Mouse (Mus musculus): ENCODE data around the gene Zfp804b. TPM values are rescaled to one million over a fixed set of nuclear protein-coding genes. Genes with fewer than 3 reads are reported as not detected.

The Zfp804b gene
- total and polyA plus RNA-seq, 3 experiments, result not detected

GRCm38 (mm10) chr5:6795396-6795795, 549.2 kb downstream of the Zfp804b start:
- no peaks in the 10 kb centered on the region for H3K36me3 ChIP-seq (replicated peaks in 1 of 2; ENCODE audit: control insufficient read depth in 1 of 2, insufficient read depth in 1 of 2, low read length in 1 of 2)
- dilution Hi-C loops (cut with MboI; ENCODE audit: extremely low pct_ligation_motif_present, extremely low pct_unique_long_range_greater_than_20kb, low sequenced_read_pairs) (no loop called here), in situ Hi-C loops (cut with MboI; ENCODE audit: low pct_ligation_motif_present, low pct_unique_long_range_greater_than_20kb, low sequenced_read_pairs) (no loop called here)
- H3K79me2 ChIP-seq (replicated peaks; ENCODE audit: control insufficient read depth, extremely low read depth, insufficient read depth, poor library complexity, severe bottlenecking), result no peaks in the 10 kb centered on the region
- H3K4me1 ChIP-seq (ENCODE audit: control insufficient read depth in 1 of 2, insufficient read depth in 2 of 2), result peaks cover 0 to 15% of the 10 kb centered on the region in 2 experiments; a peak in 2 of 4 replicates
- H3K27me3 ChIP-seq (replicated peaks), result no peaks in the 10 kb centered on the region
- TF ChIP-seq MAFK (IDR thresholded peaks at IDR 0.05; ENCODE audit: insufficient replicate concordance, low read length) (no peak), ZKSCAN1 (IDR thresholded peaks at IDR 0.05; ENCODE audit: borderline replicate concordance, low read depth, low read length) (no peak), MYC (IDR thresholded peaks at IDR 0.05; ENCODE audit: low read depth, low read length) (no peak), GABPA (IDR thresholded peaks at IDR 0.05; ENCODE audit: insufficient replicate concordance, low read depth, low read length) (no peak), CHD2 (IDR thresholded peaks at IDR 0.05; ENCODE audit: low read length) (no peak), JUN (IDR thresholded peaks at IDR 0.05; ENCODE audit: insufficient read depth, low read depth, low read length) (no peak), NRF1 (IDR thresholded peaks at IDR 0.05; ENCODE audit: low read depth, low read length) (no peak), SIN3A (IDR thresholded peaks at IDR 0.05; ENCODE audit: low read length) (no peak), USF2 (conservative IDR thresholded peaks at IDR 0.05; ENCODE audit: low read depth, low read length) (no peak), SMC3 (IDR thresholded peaks at IDR 0.05; ENCODE audit: low read depth, low read length) (no peak), USF1 (IDR thresholded peaks at IDR 0.05; ENCODE audit: low read depth, low read length) (no peak), MAZ (IDR thresholded peaks at IDR 0.05; ENCODE audit: low read depth, low read length) (no peak), UBTF (IDR thresholded peaks at IDR 0.05; ENCODE audit: low read depth, low read length) (no peak), MXI1 (IDR thresholded peaks at IDR 0.05; ENCODE audit: low read depth, low read length) (no peak), ZMIZ1 (IDR thresholded peaks at IDR 0.05; ENCODE audit: low read depth, low read length) (no peak), TBP (conservative IDR thresholded peaks at IDR 0.05; ENCODE audit: low read depth, low read length) (no peak), CHD1 (IDR thresholded peaks at IDR 0.05; ENCODE audit: low read depth, low read length) (no peak), CTCF (conservative IDR thresholded peaks at IDR 0.05 in 1 of 2, IDR thresholded peaks at IDR 0.05 in 1 of 2; ENCODE audit: low read depth in 2 of 2, low read length in 2 of 2) (no peak)
- no peak for DNase-seq (ENCODE audit: extremely low read depth)
- no peak overlapping the region for H3K4me3 ChIP-seq (replicated peaks in 1 of 3; ENCODE audit: low read depth in 2 of 3, low read length in 2 of 3, poor library complexity in 1 of 3)
- no peak overlapping the region for H3K4me2 ChIP-seq (ENCODE audit: insufficient read depth, low read depth, poor library complexity, severe bottlenecking)
- no peak overlapping the region for H3K27ac ChIP-seq (ENCODE audit: insufficient read depth, low read depth)
- H3K9ac ChIP-seq (ENCODE audit: insufficient read depth, low read depth), result no peak overlapping the region
- H3K9me3 ChIP-seq (replicated peaks; ENCODE audit: low read length), result no peaks in the 10 kb centered on the region

- H3K27ac ChIP-seq (ENCODE audit: insufficient read depth, low read depth), result no peak overlapping the region
- no peaks in the 10 kb centered on the region for H3K9me3 ChIP-seq (replicated peaks; ENCODE audit: low read length)
- H3K9ac ChIP-seq (ENCODE audit: insufficient read depth, low read depth), result no peak overlapping the region
- no peaks in the 10 kb centered on the region for H3K36me3 ChIP-seq (replicated peaks in 1 of 2; ENCODE audit: control insufficient read depth in 1 of 2, insufficient read depth in 1 of 2, low read length in 1 of 2)
- no peak overlapping the region for H3K4me3 ChIP-seq (replicated peaks in 1 of 3; ENCODE audit: low read depth in 2 of 3, low read length in 2 of 3, poor library complexity in 1 of 3)
- no peaks in the 10 kb centered on the region for H3K27me3 ChIP-seq (replicated peaks)
- TF ChIP-seq USF1 (IDR thresholded peaks at IDR 0.05; ENCODE audit: low read depth, low read length) (no peak), HCFC1 (IDR thresholded peaks at IDR 0.05; ENCODE audit: low read depth, low read length) (no peak), MAFK (IDR thresholded peaks at IDR 0.05; ENCODE audit: insufficient replicate concordance, low read length) (no peak), MXI1 (IDR thresholded peaks at IDR 0.05; ENCODE audit: low read depth, low read length) (no peak), ZMIZ1 (IDR thresholded peaks at IDR 0.05; ENCODE audit: low read depth, low read length) (no peak), CHD1 (IDR thresholded peaks at IDR 0.05; ENCODE audit: low read depth, low read length) (no peak), EP300 (IDR thresholded peaks at IDR 0.05; ENCODE audit: low read length) (no peak), POLR2AphosphoS2 (IDR thresholded peaks at IDR 0.05; ENCODE audit: low read depth, low read length) (no peak), ZNF384 (IDR thresholded peaks at IDR 0.05; ENCODE audit: low read depth, low read length) (no peak), PAX5 (IDR thresholded peaks at IDR 0.05; ENCODE audit: low read length) (no peak), GABPA (IDR thresholded peaks at IDR 0.05; ENCODE audit: insufficient replicate concordance, low read depth, low read length) (no peak), JUN (IDR thresholded peaks at IDR 0.05; ENCODE audit: insufficient read depth, low read depth, low read length) (no peak), RAD21 (IDR thresholded peaks at IDR 0.05; ENCODE audit: low read depth, low read length) (no peak)
- dilution Hi-C loops (cut with MboI; ENCODE audit: extremely low pct_ligation_motif_present, extremely low pct_unique_long_range_greater_than_20kb, low sequenced_read_pairs) (no loop called here), in situ Hi-C loops (cut with MboI; ENCODE audit: low pct_ligation_motif_present, low pct_unique_long_range_greater_than_20kb, low sequenced_read_pairs) (no loop called here)
- H3K4me2 ChIP-seq (ENCODE audit: insufficient read depth, low read depth, poor library complexity, severe bottlenecking), result no peak overlapping the region
- H3K4me1 ChIP-seq (ENCODE audit: control insufficient read depth in 1 of 2, insufficient read depth in 2 of 2), result peaks cover 0 to 8% of the 10 kb centered on the region in 2 experiments; a peak in 1 of 4 replicates
- H3K79me2 ChIP-seq (replicated peaks; ENCODE audit: control insufficient read depth, extremely low read depth, insufficient read depth, poor library complexity, severe bottlenecking), result no peaks in the 10 kb centered on the region
- no peak for DNase-seq (ENCODE audit: extremely low read depth)
Observed at GRCm38 (mm10) chr5:6769357-6769892, 575.1 kb downstream of the Zfp804b start.

All from CH12.LX (cell line).